Mouse (Mus musculus) CH12.LX (cell line): ENCODE measurements around the gene Tmod1.

Experiments
- CHD1 ChIP-seq: IDR thresholded peaks from 2 replicates; pipeline ENCODE4 v1.6.1; 2012; ENCODE audit warnings: low read depth, low read length, improper control_type of control experiment, inconsistent platforms
- CTCF ChIP-seq, 2 experiments: IDR thresholded peaks in 1 of 2; conservative IDR thresholded peaks in 1 of 2; 2 replicates each; pipeline ENCODE4 v1.5.1; 2011 to 2012; ENCODE audit warnings: low read depth in 2 of 2, low read length in 2 of 2, improper control_type of control experiment in 1 of 2, inconsistent platforms in 1 of 2, mild to moderate bottlenecking in 1 of 2, moderate library complexity in 1 of 2
- KAT2A ChIP-seq: IDR thresholded peaks from 2 replicates; pipeline ENCODE4 v1.6.1; 2012; ENCODE audit warnings: low read length, improper control_type of control experiment, inconsistent platforms; ENCODE audit not compliant: insufficient replicate concordance
- POLR2A ChIP-seq: IDR thresholded peaks from 2 replicates; pipeline ENCODE4 v1.6.1; 2011; ENCODE audit warnings: low read depth, mild to moderate bottlenecking, improper control_type of control experiment, low read length
- USF1 ChIP-seq: IDR thresholded peaks from 2 replicates; pipeline ENCODE4 v1.6.1; 2014; ENCODE audit warnings: low read depth, mild to moderate bottlenecking, inconsistent platforms, low read length, improper control_type of control experiment
- USF2 ChIP-seq: conservative IDR thresholded peaks from 2 replicates; pipeline ENCODE4 v1.6.1; 2011; ENCODE audit warnings: low read depth, low read length, improper control_type of control experiment

- TF ChIP-seq POLR2A (no peak), CTCF (conservative IDR thresholded peaks at IDR 0.05 in 1 of 2, IDR thresholded peaks at IDR 0.05 in 1 of 2; ENCODE audit: low read depth in 2 of 2, low read length in 2 of 2) (no peak), USF1 (no peak), CHD1 (no peak), USF2 (no peak), KAT2A (no peak)
Measured at GRCm38 (mm10) chr4:46011698-46012097, 27.0 kb upstream of the Tmod1 start.
